Comparison of ENCODE assay signal across 8 mouse cellular contexts in the genomic region with DNA sequence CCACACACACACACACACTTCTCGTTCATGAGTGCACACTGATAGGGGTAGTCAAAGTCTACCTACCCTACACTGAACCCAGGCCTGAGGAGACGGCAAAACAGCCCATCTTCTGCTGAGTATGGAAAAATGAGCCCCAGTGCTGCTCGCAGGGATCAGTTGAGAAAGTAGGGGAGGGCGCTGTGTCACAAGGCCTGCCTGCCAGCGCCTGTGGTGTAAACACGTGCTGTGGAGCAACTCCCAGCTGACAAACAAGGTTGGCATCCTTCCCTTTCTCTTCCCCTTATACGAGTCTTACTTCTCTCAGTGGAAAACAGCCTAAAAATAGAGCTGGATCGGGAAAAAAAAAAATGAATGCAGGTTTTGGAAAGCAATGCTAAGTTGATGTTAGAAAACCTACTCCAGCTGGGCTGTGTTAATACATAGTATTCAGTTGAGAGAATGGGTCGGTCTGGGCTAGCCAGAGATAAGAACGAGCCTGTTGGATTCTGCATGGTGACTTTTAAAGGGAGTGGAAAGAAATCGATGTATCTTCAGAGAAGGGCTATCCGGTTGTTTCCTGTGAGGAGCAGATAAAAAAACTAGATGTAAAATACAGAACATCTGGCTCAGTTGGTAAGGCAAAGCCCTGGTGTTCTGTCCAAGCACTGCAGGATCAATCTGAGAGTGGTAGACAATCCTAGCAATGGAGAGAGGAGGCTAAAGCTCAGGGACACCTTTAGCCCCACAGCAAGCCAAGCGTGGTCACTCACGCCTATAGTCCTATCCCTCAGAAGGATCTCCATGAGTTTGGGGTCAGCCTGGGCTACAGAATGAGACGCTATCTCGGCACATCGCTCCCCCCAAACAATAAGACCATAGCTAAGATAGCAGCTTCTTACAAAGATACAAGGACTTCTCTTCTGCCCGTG. TPM values are rescaled to one million over a fixed set of nuclear protein-coding genes. Genes with fewer than 3 reads are reported as not detected.
DNase-seq lines count a peak whose midpoint lies in the region; ATAC-seq and TF ChIP-seq lines count a peak whose summit lies in the region.

No protein-coding gene starts in this region.

- no peaks in the 10 kb centered on the region for H3K27me3 ChIP-seq in heart, embryonic 10.5 days (ENCODE audit: insufficient read depth, poor library complexity, severe bottlenecking)
- no peaks in the 10 kb centered on the region for H3K27me3 ChIP-seq in limb, embryonic 14.5 days (ENCODE audit: control insufficient read depth, insufficient read depth, low read length)

- peaks cover 8% of the 10 kb centered on the region for H3K4me1 ChIP-seq in heart, embryonic 10.5 days
- peaks cover 2% of the 10 kb centered on the region; the same call in 1 of the 2 replicates for H3K4me1 ChIP-seq in limb, embryonic 14.5 days (ENCODE audit: control insufficient read depth, insufficient read depth, low read length)

- 50% methylated on average over 18 of the region's 18 CpGs for WGBS in heart, embryonic 10.5 days
- 66% methylated on average over 18 of the region's 18 CpGs for WGBS in limb, embryonic 14.5 days

- intact Hi-C loops in gastrocnemius, postnatal 36 days (cut with DNase I): no loop called here

- no peaks in the 10 kb centered on the region for H3K36me3 ChIP-seq in heart, embryonic 10.5 days
- no peaks in the 10 kb centered on the region for H3K36me3 ChIP-seq in limb, embryonic 14.5 days (ENCODE audit: control insufficient read depth, insufficient read depth, low read length)

- no peak overlapping the region for H3K4me2 ChIP-seq in limb, embryonic 14.5 days (replicated peaks; ENCODE audit: low read depth, low read length, severe bottlenecking)

- no peak for TF ChIP-seq POLR2A in limb, embryonic 14.5 days (IDR thresholded peaks at IDR 0.05; ENCODE audit: borderline replicate concordance, extremely low read depth, insufficient read depth, insufficient read length)

- no peak overlapping the region for H3K9ac ChIP-seq in limb, embryonic 14.5 days (ENCODE audit: low read depth, low read length, severe bottlenecking)

- DNase-seq in heart, adult 18-20 months: peak; percentile 79 to 87
- DNase-seq in heart, embryonic 10.5 days (ENCODE audit: low spot score): no peak
- peak; percentile 31 to 54 for DNase-seq in adrenal gland, adult 18-20 months (ENCODE audit: low spot score in 2 of 2)
- peak; percentile 50 to 56 for DNase-seq in gastrocnemius, postnatal 36 days
- DNase-seq in limb, embryonic 14.5 days (ENCODE audit: low spot score): peak; percentile 48
- DNase-seq in ovary, postnatal 14 days (ENCODE audit: low spot score): peak; percentile 38
- no peak for DNase-seq in yolk sac, embryonic 10.5 days (ENCODE audit: low spot score)

- H3K27ac ChIP-seq in heart, embryonic 10.5 days: no peak overlapping the region; the same call in 1 of the 2 replicates
- no peak overlapping the region for H3K27ac ChIP-seq in limb, embryonic 14.5 days (replicated peaks; ENCODE audit: low read depth, low read length)

- no peaks in the 10 kb centered on the region for H3K9me3 ChIP-seq in heart, embryonic 10.5 days
- H3K9me3 ChIP-seq in limb, embryonic 14.5 days (ENCODE audit: control insufficient read depth, low read length): no peaks in the 10 kb centered on the region

- no peak overlapping the region for H3K4me3 ChIP-seq in heart, embryonic 10.5 days
- no peak overlapping the region for H3K4me3 ChIP-seq in limb, embryonic 14.5 days (replicated peaks; ENCODE audit: low read length)

- no peak for ATAC-seq in limb, embryonic 14.5 days (ENCODE audit: low FRiP score, low read depth)
- ATAC-seq in CD4-positive, CD25-positive, alpha-beta regulatory T cell, adult 4 months: no peak

RNA-seq across cellular contexts. Expression of a gene that starts 40.6 kb away (rescaled TPM):
- total RNA-seq in heart, adult 18-20 months (2021): 10 to 100 TPM; 11.3 to 23.2 TPM
- 12.7 and 20.5 TPM in 2 replicates for polyA plus RNA-seq in heart, embryonic 10.5 days (2016; fragmentation: Nextera tagmentation; extraction: Ambion mirVana)
- total RNA-seq in adrenal gland, adult 18-20 months (2021): 100 to 1,000 TPM; 162 to 232 TPM
- total RNA-seq in gastrocnemius, postnatal 36 days (2021): 100 to 1,000 TPM; 128 to 161 TPM
- polyA plus RNA-seq in limb, embryonic 14.5 days (2012; rRNA removed): 19.6 and 25.3 TPM in 2 replicates
- 11.4 and 11.9 TPM in 2 replicates for polyA plus RNA-seq in limb, embryonic 14.5 days (2014; fragmentation: Nextera tagmentation; extraction: Ambion mirVana)
- polyA plus RNA-seq in CD4-positive, CD25-positive, alpha-beta regulatory T cell, adult 4 months (2017; shearing (Covaris generic)): 10 to 100 TPM; 17.6 to 22.7 TPM

Comparison
In these comparisons a context has a peak if more than half of its experiments do, and no peak if none do; other contexts are left out.
1. DNase-seq: peak in heart, adult 18-20 months (2 of 2), adrenal gland, adult 18-20 months (2 of 2), gastrocnemius, postnatal 36 days (2 of 2), limb, embryonic 14.5 days (single experiment) and ovary, postnatal 14 days (single experiment); none in heart, embryonic 10.5 days (single experiment) and yolk sac, embryonic 10.5 days (single experiment).
2. RNA of a gene that starts 40.6 kb away (total RNA-seq): 162 to 232 TPM in adrenal gland, adult 18-20 months and 128 to 161 TPM in gastrocnemius, postnatal 36 days; 11.3 to 23.2 TPM in heart, adult 18-20 months; every median in the first group is over 4 times any median in the second.